Mouse (Mus musculus) gastrocnemius, adult 8-10 months (tissue): Measurements from ENCODE around the gene Igsf6. TPM values are rescaled to one million over a fixed set of nuclear protein-coding genes. Genes with fewer than 3 reads are reported as not detected.
A peak's percentile ranks its signal among the peaks of the same experiment; 100 is the strongest.

Source experiments
- DNase-seq, 2 experiments: peaks; one replicate each; pipeline ENCODE4 v3.0.0; 2022; ENCODE audit warnings: low spot score in 2 of 2
- total RNA-seq, 4 experiments: library from RNA; stranded (reverse); gene quantifications; 2 replicates each; pipeline ENCODE4 v1.2.4; 2022

The Igsf6 gene
- under 1 TPM in 3 of 4 experiments, not detected in 1; 0.13 to 0.36 (median 0.20) TPM for total RNA-seq

GRCm38 (mm10) chr7:121074281-121074680 is at the start of gene Igsf6:
TSS of gene Igsf6 (minus strand) at chr7:121074572.
- no peak for DNase-seq

- peak; percentile 60 to 71 for DNase-seq
Measured at GRCm38 (mm10) chr7:121120143-121120818, 45.9 kb upstream of the Igsf6 start.

- DNase-seq: no peak
Measured at GRCm38 (mm10) chr7:121111762-121112161, 37.4 kb upstream of the Igsf6 start.

- DNase-seq: no peak
Measured at GRCm38 (mm10) chr7:121111321-121111720, 36.9 kb upstream of the Igsf6 start.

- DNase-seq: no peak
Measured at GRCm38 (mm10) chr7:121107851-121108250, 33.5 kb upstream of the Igsf6 start.

GRCm38 (mm10) chr7:121098614-121099389 is 24.4 kb upstream of the Igsf6 start:
- no peak for DNase-seq

GRCm38 (mm10) chr7:121093026-121093425 is 18.7 kb upstream of the Igsf6 start:
- no peak for DNase-seq

GRCm38 (mm10) chr7:121090748-121091147 is 16.4 kb upstream of the Igsf6 start:
- DNase-seq: no peak

GRCm38 (mm10) chr7:121088745-121089144 is 14.4 kb upstream of the Igsf6 start:
- DNase-seq: no peak

GRCm38 (mm10) chr7:121085500-121085899 is 11.1 kb upstream of the Igsf6 start:
- DNase-seq: no peak

GRCm38 (mm10) chr7:121084840-121085453 is 10.6 kb upstream of the Igsf6 start:
- no peak for DNase-seq

- DNase-seq: no peak
Measured at GRCm38 (mm10) chr7:121082949-121083513, 8.7 kb upstream of the Igsf6 start.

- no peak for DNase-seq
Measured at GRCm38 (mm10) chr7:121081816-121082215, 7.4 kb upstream of the Igsf6 start.

- no peak for DNase-seq
Measured at GRCm38 (mm10) chr7:121081350-121081749, 7.0 kb upstream of the Igsf6 start, which contains the start of gene Otoa. TSS of gene Otoa (plus strand) at chr7:121081650.

- DNase-seq: peak; percentile 23 to 35
Measured at GRCm38 (mm10) chr7:121077829-121078228, 3.5 kb upstream of the Igsf6 start.

GRCm38 (mm10) chr7:121077311-121077710 is 2.9 kb upstream of the Igsf6 start:
- DNase-seq: no peak

GRCm38 (mm10) chr7:121075416-121075815 is 1.0 kb upstream of the Igsf6 start:
- DNase-seq: no peak

- DNase-seq: no peak
Measured at GRCm38 (mm10) chr7:121074801-121075400, 529 bp upstream of the Igsf6 start.

- no peak for DNase-seq
Measured at GRCm38 (mm10) chr7:121072506-121072905, 1.9 kb downstream of the Igsf6 start.

GRCm38 (mm10) chr7:121071276-121071675 is 3.1 kb downstream of the Igsf6 start:
- no peak for DNase-seq

GRCm38 (mm10) chr7:121064309-121064708 is 10.1 kb downstream of the Igsf6 start:
- no peak for DNase-seq
